ENCODE assay signal across 8 mouse cellular contexts in the genomic region with DNA sequence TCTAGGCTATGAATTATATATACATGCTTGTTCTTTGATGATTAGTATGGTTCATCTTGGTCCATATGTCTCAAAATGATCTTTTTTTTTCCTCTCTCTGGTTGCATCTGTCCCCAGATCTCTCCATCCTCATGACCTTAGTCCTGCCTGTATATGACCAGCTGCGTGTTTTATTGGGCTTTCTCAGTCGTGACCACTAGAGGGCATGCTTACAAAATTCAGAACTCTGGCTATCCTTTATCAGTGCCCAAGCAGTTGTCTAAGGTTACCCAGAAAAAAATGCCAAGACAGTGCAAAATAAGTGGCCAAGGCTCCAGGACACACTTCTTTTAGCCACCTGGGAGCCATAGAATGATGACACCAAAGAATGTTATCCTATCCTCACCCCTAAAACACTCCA. TPM values are rescaled to one million over a fixed set of nuclear protein-coding genes. Genes with fewer than 3 reads are reported as not detected.
DNase-seq lines count a peak whose midpoint lies in the region; ATAC-seq and TF ChIP-seq lines count a peak whose summit lies in the region.

No protein-coding gene starts in this region.

- H3K9ac ChIP-seq in forebrain, postnatal 0 days, result no peak overlapping the region
- no peak overlapping the region for H3K9ac ChIP-seq in midbrain, embryonic 11.5 days (ENCODE audit: low read length)

- H3K27ac ChIP-seq in forebrain, postnatal 0 days (ENCODE audit: low read depth, low read length), result no peak overlapping the region
- no peak overlapping the region for H3K27ac ChIP-seq in midbrain, embryonic 11.5 days (ENCODE audit: low read depth, low read length)

- H3K36me3 ChIP-seq in forebrain, postnatal 0 days (ENCODE audit: insufficient read depth), result peaks cover 52% of the 10 kb centered on the region
- peaks cover 18% of the 10 kb centered on the region for H3K36me3 ChIP-seq in midbrain, embryonic 11.5 days (ENCODE audit: control insufficient read depth, insufficient read depth, low read length)

- no peaks in the 10 kb centered on the region for H3K27me3 ChIP-seq in forebrain, postnatal 0 days (ENCODE audit: insufficient read depth, low read length)
- H3K27me3 ChIP-seq in midbrain, embryonic 11.5 days (ENCODE audit: control insufficient read depth, insufficient read depth, low read length), result no peaks in the 10 kb centered on the region

- ATAC-seq in CD4-positive, CD25-positive, alpha-beta regulatory T cell, adult 4 months, result peak; percentile 81
- peak; percentile 69 for ATAC-seq in forebrain, postnatal 0 days
- ATAC-seq in midbrain, embryonic 11.5 days (ENCODE audit: low FRiP score), result peak; percentile 63

- no peaks in the 10 kb centered on the region for H3K9me3 ChIP-seq in forebrain, postnatal 0 days (ENCODE audit: low read length)
- H3K9me3 ChIP-seq in midbrain, embryonic 11.5 days (ENCODE audit: control insufficient read depth, low read length), result no peaks in the 10 kb centered on the region

- WGBS in forebrain, postnatal 0 days, result 3% methylated on average over 2 of the region's 2 CpGs
- WGBS in midbrain, embryonic 11.5 days, result 2% methylated on average over 2 of the region's 2 CpGs

- no peaks in the 10 kb centered on the region for H3K4me1 ChIP-seq in forebrain, postnatal 0 days (ENCODE audit: insufficient read depth)
- no peaks in the 10 kb centered on the region for H3K4me1 ChIP-seq in midbrain, embryonic 11.5 days (ENCODE audit: control insufficient read depth, insufficient read depth, low read length)

- H3K4me2 ChIP-seq in forebrain, postnatal 0 days (ENCODE audit: low read depth), result no peak overlapping the region
- H3K4me2 ChIP-seq in midbrain, embryonic 11.5 days, result no peak overlapping the region

- H3K4me3 ChIP-seq in forebrain, postnatal 0 days (ENCODE audit: low read depth, low read length), result no peak overlapping the region
- H3K4me3 ChIP-seq in midbrain, embryonic 11.5 days (ENCODE audit: low read depth, low read length), result no peak overlapping the region

- peak; percentile 43 to 69 for DNase-seq in frontal cortex, postnatal 36 days (ENCODE audit: low spot score in 2 of 2)
- no peak for DNase-seq in frontal cortex, postnatal 10 days (ENCODE audit: low spot score in 2 of 2)
- DNase-seq in cerebellum, adult 11 months, result peak; percentile 49
- peak; percentile 74 for DNase-seq in forebrain, postnatal 0 days
- DNase-seq in kidney, postnatal 4 days, result peak; percentile 48 to 55
- peak; percentile 93 for DNase-seq in midbrain, embryonic 11.5 days (ENCODE audit: low spot score, missing footprints)
- peak; percentile 35 for DNase-seq in thymus, postnatal 4 days

- TF ChIP-seq CTCF in forebrain, postnatal 0 days (IDR thresholded peaks at IDR 0.05; ENCODE audit: low read depth), result peak; percentile 83

RNA-seq across cellular contexts. Expression of gene Tub, which starts 6.1 kb away (rescaled TPM):
- polyA plus RNA-seq in CD4-positive, CD25-positive, alpha-beta regulatory T cell, adult 4 months (2017; shearing (Covaris generic)), result under 1 TPM; 0.34 to 0.37 TPM
- 158 and 188 TPM in 2 replicates for total RNA-seq in forebrain, postnatal 0 days (2014; rRNA removed)
- 30.2 and 39.1 TPM in 2 replicates for polyA plus RNA-seq in forebrain, postnatal 0 days (2015; fragmentation: Nextera tagmentation; extraction: Ambion mirVana)
- polyA plus RNA-seq in midbrain, embryonic 11.5 days (2014; fragmentation: Nextera tagmentation; extraction: Ambion mirVana), result 10.5 TPM in 2 replicates

RNA-seq across cellular contexts. Expression of gene Eif3f, which starts 9.8 kb away (rescaled TPM):
- 10 to 100 TPM; 15.8 to 47.3 TPM for polyA plus RNA-seq in CD4-positive, CD25-positive, alpha-beta regulatory T cell, adult 4 months (2017; shearing (Covaris generic))
- 118 and 120 TPM in 2 replicates for total RNA-seq in forebrain, postnatal 0 days (2014; rRNA removed)
- polyA plus RNA-seq in forebrain, postnatal 0 days (2015; fragmentation: Nextera tagmentation; extraction: Ambion mirVana), result 80.6 and 81.5 TPM in 2 replicates
- polyA plus RNA-seq in midbrain, embryonic 11.5 days (2014; fragmentation: Nextera tagmentation; extraction: Ambion mirVana), result 73.0 and 85.0 TPM in 2 replicates

RNA-seq across cellular contexts. Expression of gene Nlrp10, which starts 14.0 kb away (rescaled TPM):
- polyA plus RNA-seq in CD4-positive, CD25-positive, alpha-beta regulatory T cell, adult 4 months (2017; shearing (Covaris generic)), result under 1 TPM in 1 of 2 experiments, not detected in 1; 0.22 TPM
- 0.05 TPM in 1 of 2 replicates, not detected in the other for total RNA-seq in forebrain, postnatal 0 days (2014; rRNA removed)
- polyA plus RNA-seq in forebrain, postnatal 0 days (2015; fragmentation: Nextera tagmentation; extraction: Ambion mirVana), result 0.04 and 0.10 TPM in 2 replicates
- polyA plus RNA-seq in midbrain, embryonic 11.5 days (2014; fragmentation: Nextera tagmentation; extraction: Ambion mirVana), result not detected in 2 replicates

RNA-seq across cellular contexts. Expression of gene Olfr519, which starts 49.8 kb away (rescaled TPM):
- polyA plus RNA-seq in CD4-positive, CD25-positive, alpha-beta regulatory T cell, adult 4 months (2017; shearing (Covaris generic)), result not detected
- total RNA-seq in forebrain, postnatal 0 days (2014; rRNA removed), result not detected in 2 replicates
- not detected in 2 replicates for polyA plus RNA-seq in forebrain, postnatal 0 days (2015; fragmentation: Nextera tagmentation; extraction: Ambion mirVana)
- polyA plus RNA-seq in midbrain, embryonic 11.5 days (2014; fragmentation: Nextera tagmentation; extraction: Ambion mirVana), result not detected in 2 replicates

RNA-seq across cellular contexts. Expression of gene Olfr518, which starts 59.2 kb away (rescaled TPM):
- under 1 TPM in 1 of 2 experiments, not detected in 1; 0.24 TPM for polyA plus RNA-seq in CD4-positive, CD25-positive, alpha-beta regulatory T cell, adult 4 months (2017; shearing (Covaris generic))
- not detected in 2 replicates for total RNA-seq in forebrain, postnatal 0 days (2014; rRNA removed)
- polyA plus RNA-seq in forebrain, postnatal 0 days (2015; fragmentation: Nextera tagmentation; extraction: Ambion mirVana), result not detected in 2 replicates
- not detected in 2 replicates for polyA plus RNA-seq in midbrain, embryonic 11.5 days (2014; fragmentation: Nextera tagmentation; extraction: Ambion mirVana)

Comparison
In these comparisons a context has a peak if more than half of its experiments do, and no peak if none do; other contexts are left out.
1. DNase-seq: peak in frontal cortex, postnatal 36 days (2 of 2), cerebellum, adult 11 months (single experiment), forebrain, postnatal 0 days (single experiment), kidney, postnatal 4 days (2 of 2), midbrain, embryonic 11.5 days (single experiment) and thymus, postnatal 4 days (single experiment); none in frontal cortex, postnatal 10 days (0 of 2).
2. Peak in every context shown above with its lines, with median percentiles within 50 percentile points of each other: ATAC-seq.